Mouse (Mus musculus) cerebellum, adult 18-20 months (tissue): ENCODE data around the gene Atp5e.

Experiments used
- DNase-seq, 2 experiments: peaks; one replicate each; pipeline ENCODE4 v3.0.0; 2021

Atp5e gene

DNA sequence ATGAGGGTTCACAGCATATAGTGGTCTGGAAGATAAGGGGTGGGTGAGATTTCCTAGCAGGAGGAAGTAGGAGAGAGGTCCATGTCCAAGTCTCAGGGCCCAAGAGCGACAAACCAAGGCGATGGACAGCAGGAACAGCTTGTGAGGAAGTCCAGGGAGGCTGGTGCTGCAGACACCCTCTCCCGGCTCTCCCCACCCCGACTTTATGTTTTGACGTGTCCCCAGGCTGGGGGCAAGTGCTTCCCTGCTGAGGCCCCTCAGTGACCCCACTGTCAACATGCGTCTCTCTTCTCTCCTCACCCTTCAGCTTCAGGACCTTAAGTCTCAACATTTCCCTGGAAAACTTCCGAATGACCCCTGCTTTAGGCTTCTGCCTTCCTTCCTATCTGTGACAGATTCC is 50.8 kb downstream of the Atp5e start:
- no peak for DNase-seq
